Comparison of ENCODE assay signal across 9 mouse cellular contexts in genomic region chr4:48754466-48755171, GRCm38 (mm10).
DNase-seq lines count a peak whose midpoint lies in the region; ATAC-seq lines count a peak whose summit lies in the region.
"Had no signal": no experiment of that assay in that cellular context is flagged by ENCODE, and none has a peak within 500 bp of the region (broad histone marks: within the 10 kb centered on the region; RNA-seq: fewer than 3 reads in every experiment).

No protein-coding gene starts in this region.

- intact Hi-C loops in left cerebral cortex, postnatal 14 days (cut with DNase I) = no loop called here

- peak; percentile 66; the same call in 1 of the 2 replicates for ATAC-seq in heart, embryonic 14.5 days (ENCODE audit: insufficient number of reproducible peaks, insufficient read depth, low FRiP score, low read depth)
- ATAC-seq in stomach, embryonic 14.5 days (ENCODE audit: insufficient number of reproducible peaks, insufficient read depth, low FRiP score, low read depth) = peak; percentile 49; the same call in 1 of the 2 replicates
- no peak for ATAC-seq in megakaryocyte-erythroid progenitor cell, adult 5-6 weeks (replicated peaks; ENCODE audit: low FRiP score, low TSS enrichment, poor library complexity, severe bottlenecking)

- DNase-seq in adrenal gland, postnatal 14 days = peak; percentile 26
- no peak for DNase-seq in adrenal gland, adult (ENCODE audit: inconsistent age in 2 of 2, low spot score in 1 of 2)
- DNase-seq in ovary, postnatal 14 days (ENCODE audit: low spot score) = peak; percentile 15
- no peak for DNase-seq in ovary, adult 18-20 months (ENCODE audit: low spot score)
- DNase-seq in left cerebral cortex, postnatal 14 days (ENCODE audit: low spot score in 2 of 2) = peak; percentile 80 to 86

- H3K9me3 ChIP-seq in heart, embryonic 14.5 days (ENCODE audit: control insufficient read depth, low read length) = no peaks in the 10 kb centered on the region
- H3K9me3 ChIP-seq in stomach, embryonic 14.5 days (ENCODE audit: control insufficient read depth, low read depth, low read length) = no peaks in the 10 kb centered on the region
- H3K9me3 ChIP-seq: midbrain, embryonic 12.5 days had no signal

- peaks cover 2 to 16% of the 10 kb centered on the region in 2 experiments for H3K4me1 ChIP-seq in heart, embryonic 14.5 days (ENCODE audit: control insufficient read depth in 2 of 2, insufficient read depth in 2 of 2, low read length in 2 of 2)
- peaks cover 3% of the 10 kb centered on the region; the same call in 1 of the 2 replicates for H3K4me1 ChIP-seq in stomach, embryonic 14.5 days (ENCODE audit: control insufficient read depth, insufficient read depth, low read length)
- H3K4me1 ChIP-seq: midbrain, embryonic 12.5 days had no signal

- H3K27me3 ChIP-seq in heart, embryonic 14.5 days (ENCODE audit: control insufficient read depth, insufficient read depth, low read length) = no peaks in the 10 kb centered on the region
- no peaks in the 10 kb centered on the region for H3K27me3 ChIP-seq in stomach, embryonic 14.5 days (ENCODE audit: control insufficient read depth, insufficient read depth, low read length)
- H3K27me3 ChIP-seq: midbrain, embryonic 12.5 days had no signal

- no peak overlapping the region for H3K9ac ChIP-seq in heart, embryonic 14.5 days (ENCODE audit: low read length)
- H3K9ac ChIP-seq in stomach, embryonic 14.5 days (replicated peaks; ENCODE audit: low read depth, low read length) = no peak overlapping the region
- H3K9ac ChIP-seq: midbrain, embryonic 12.5 days had no signal

- peak overlapping the region; percentile 80 to 81 for H3K27ac ChIP-seq in heart, embryonic 14.5 days (replicated peaks in 1 of 2; ENCODE audit: control insufficient read depth in 1 of 2, insufficient read depth in 1 of 2, low read depth in 2 of 2, low read length in 2 of 2)
- no peak overlapping the region for H3K27ac ChIP-seq in stomach, embryonic 14.5 days (ENCODE audit: low read length)
- H3K27ac ChIP-seq: midbrain, embryonic 12.5 days had no signal

- H3K4me3 ChIP-seq in heart, embryonic 14.5 days (ENCODE audit: control insufficient read depth in 1 of 2, insufficient read depth in 1 of 2, low read depth in 1 of 2, low read length in 2 of 2) = no peak overlapping the region
- H3K4me3 ChIP-seq in stomach, embryonic 14.5 days (ENCODE audit: low read depth, low read length) = no peak overlapping the region
- H3K4me3 ChIP-seq: midbrain, embryonic 12.5 days had no signal

- peak overlapping the region; percentile 52 for H3K4me2 ChIP-seq in heart, embryonic 14.5 days (ENCODE audit: low read length)
- H3K4me2 ChIP-seq in stomach, embryonic 14.5 days (replicated peaks; ENCODE audit: low read depth, low read length) = 0 out of 2 replicates have a peak overlapping the region, but pooled peaks have one; percentile 3
- H3K4me2 ChIP-seq: midbrain, embryonic 12.5 days had no signal

- H3K36me3 ChIP-seq in heart, embryonic 14.5 days (ENCODE audit: control insufficient read depth, insufficient read depth, low read length) = no peaks in the 10 kb centered on the region
- H3K36me3 ChIP-seq in stomach, embryonic 14.5 days (ENCODE audit: control insufficient read depth, insufficient read depth, low read length) = no peaks in the 10 kb centered on the region
- H3K36me3 ChIP-seq: midbrain, embryonic 12.5 days had no signal

- 7% methylated on average over 13 of the region's 13 CpGs for WGBS in heart, embryonic 14.5 days
- WGBS in stomach, embryonic 14.5 days = 40% methylated on average over 13 of the region's 13 CpGs

Comparison
In these comparisons a context has a peak if more than half of its experiments do, and no peak if none do; other contexts are left out.
1. DNase-seq: peak in adrenal gland, postnatal 14 days (single experiment), ovary, postnatal 14 days (single experiment) and left cerebral cortex, postnatal 14 days (2 of 2); none in adrenal gland, adult (0 of 2) and ovary, adult 18-20 months (single experiment).